Mouse (Mus musculus) megakaryocyte, embryonic 14.5 days (primary cell): Measurements from ENCODE around the gene Cdc73. TPM values are rescaled to one million over a fixed set of nuclear protein-coding genes. Genes with fewer than 3 reads are reported as not detected.

Experiments used
- H3K27me3 ChIP-seq: replicated peaks from 2 replicates; pipeline ENCODE3; 2012; ENCODE audit warnings: inconsistent platforms
- H3K36me3 ChIP-seq: replicated peaks from 2 replicates; pipeline ENCODE3; 2012; ENCODE audit warnings: low read length, inconsistent platforms, mixed read lengths
- H3K4me1 ChIP-seq: 2 replicates; pipeline ENCODE4 v1.6.1; 2012; ENCODE audit warnings: inconsistent platforms
- H3K4me3 ChIP-seq: replicated peaks from 2 replicates; pipeline ENCODE3; 2012; ENCODE audit warnings: moderate library complexity, mild to moderate bottlenecking, inconsistent platforms
- H3K9me3 ChIP-seq: 2 replicates; pipeline ENCODE4 v1.6.1; 2012; ENCODE audit warnings: inconsistent platforms
- FLI1 ChIP-seq: IDR thresholded peaks from 2 replicates; pipeline ENCODE4 v1.6.1; 2012; ENCODE audit warnings: low read length, inconsistent platforms, mixed read lengths
- GATA1 ChIP-seq: IDR thresholded peaks from 3 replicates; pipeline ENCODE4 v1.6.1; 2012; ENCODE audit warnings: mixed read lengths, low read length, inconsistent platforms, borderline replicate concordance
- polyA plus RNA-seq: library from polyadenylated mRNA; stranded (reverse); fragments of >175 nt; gene quantifications from 2 replicates; pipeline ENCODE4 v1.2.3, GENCODE M21; 2012; ENCODE audit warnings: low replicate concordance; ENCODE audit not compliant: insufficient read depth

Gene Cdc73
- polyA plus RNA-seq, 1 experiment, result 1.1 TPM

DNA sequence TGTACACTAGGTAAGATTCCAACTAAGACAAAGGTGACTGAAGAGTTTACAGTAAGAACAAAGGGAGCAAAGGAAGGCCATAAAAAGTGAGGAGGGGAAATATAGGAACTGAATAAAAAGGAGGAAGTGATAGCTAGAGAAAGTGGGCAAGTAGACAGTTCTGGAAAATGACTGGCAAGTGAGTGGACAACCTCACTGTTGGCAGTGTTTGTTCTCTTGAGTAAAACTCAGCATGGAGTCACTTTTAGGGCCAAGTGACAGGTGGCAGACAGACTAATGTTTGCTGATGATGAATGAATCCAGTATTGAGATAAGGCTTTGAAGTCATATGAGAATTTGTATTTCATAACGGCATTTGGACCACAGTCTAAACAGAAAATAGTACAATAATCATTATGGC, 144.5 kb downstream of the Cdc73 start:
- H3K4me1 ChIP-seq, result no peaks in the 10 kb centered on the region
- TF ChIP-seq FLI1, result no peak
- no peak for TF ChIP-seq GATA1
- H3K27me3 ChIP-seq, result no peaks in the 10 kb centered on the region
- H3K4me3 ChIP-seq, result no peak overlapping the region
- no peaks in the 10 kb centered on the region for H3K36me3 ChIP-seq
- no peaks in the 10 kb centered on the region for H3K9me3 ChIP-seq

DNA sequence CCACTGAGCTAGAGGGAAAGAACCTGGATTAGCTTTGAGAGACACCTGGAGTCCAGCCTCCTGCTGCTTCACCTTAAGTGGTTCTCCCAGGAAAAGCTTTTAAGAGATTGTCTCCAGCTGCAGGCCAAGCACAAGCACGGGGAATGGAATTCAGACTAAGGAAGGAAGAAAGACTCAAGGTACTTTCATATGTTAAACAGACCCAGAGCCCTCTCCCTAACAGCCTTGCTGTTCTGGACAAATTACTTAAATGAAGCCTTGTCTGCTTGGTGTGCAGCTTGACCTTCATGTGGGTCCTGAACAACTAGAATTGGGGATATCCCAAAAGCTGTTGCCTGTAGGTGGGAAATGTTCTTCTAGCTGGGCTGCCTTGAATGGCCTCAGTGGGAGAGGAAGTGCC, 147.2 kb downstream of the Cdc73 start:
- Histone ChIP-seq H3K4me3 (no peak overlapping the region), H3K9me3 (no peaks in the 10 kb centered on the region), H3K4me1 (no peaks in the 10 kb centered on the region), H3K27me3 (no peaks in the 10 kb centered on the region), H3K36me3 (no peaks in the 10 kb centered on the region)
- TF ChIP-seq GATA1 (no peak), FLI1 (no peak)

DNA sequence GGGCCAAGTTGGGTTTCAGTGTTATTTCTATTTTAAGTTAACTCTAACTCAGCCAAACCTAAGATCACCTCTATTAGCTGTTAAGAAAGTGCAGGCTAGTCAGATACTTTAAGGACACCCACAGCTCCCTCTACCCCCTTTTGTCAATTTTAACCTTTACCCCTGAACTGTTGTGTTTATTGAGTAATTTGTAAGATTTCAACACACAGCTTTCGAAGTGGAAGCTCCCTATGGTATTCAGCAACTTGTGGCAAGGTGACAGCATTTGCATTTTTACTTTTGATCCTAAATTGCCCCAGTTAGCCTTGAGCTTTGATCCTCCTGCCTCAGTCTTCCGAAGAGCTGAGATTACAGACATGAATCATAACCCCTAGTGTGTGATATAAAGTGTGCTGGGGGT, 148.1 kb downstream of the Cdc73 start:
- H3K27me3 ChIP-seq, result no peaks in the 10 kb centered on the region
- H3K4me3 ChIP-seq, result no peak overlapping the region

More for the DNA sequence above, 148.1 kb downstream of the Cdc73 start:
- H3K4me1 ChIP-seq, result no peaks in the 10 kb centered on the region
- H3K36me3 ChIP-seq, result no peaks in the 10 kb centered on the region
- TF ChIP-seq GATA1 (no peak), FLI1 (no peak)
- H3K9me3 ChIP-seq, result no peaks in the 10 kb centered on the region

Other genes starting within 250 kb of the Cdc73 start
- 0.02 TPM in 1 of 2 replicates, not detected in the other for gene B3galt2, start 62.2 kb downstream of the Cdc73 start, polyA plus RNA-seq
- gene Glrx2, start 13.4 kb upstream of the Cdc73 start, polyA plus RNA-seq, result 5.9 and 98.3 TPM in 2 replicates
- gene Trove2, start 74.2 kb upstream of the Cdc73 start, polyA plus RNA-seq, result 0.77 TPM in 1 of 2 replicates, not detected in the other
- 19.8 and 79.3 TPM in 2 replicates for gene Uchl5, start 74.4 kb upstream of the Cdc73 start, polyA plus RNA-seq